Mouse (Mus musculus): ENCODE data around the gene Sim2.

GRCm38 (mm10) chr16:94143325-94143724 lies 58.6 kb downstream of the Sim2 start:
- no peak for TF ChIP-seq POLR2A (IDR thresholded peaks at IDR 0.05; ENCODE audit: insufficient read length, low read depth)
- no peak for TF ChIP-seq SRF (IDR thresholded peaks at IDR 0.05; ENCODE audit: control insufficient read depth, insufficient read length, low read depth)
- no peak for TF ChIP-seq MAX (IDR thresholded peaks at IDR 0.05; ENCODE audit: low read depth)
- TF ChIP-seq TCF12 (IDR thresholded peaks at IDR 0.05; ENCODE audit: insufficient read depth, poor library complexity, severe bottlenecking): no peak
- no peak for TF ChIP-seq CEBPB (IDR thresholded peaks at IDR 0.05; ENCODE audit: insufficient read depth, poor library complexity, severe bottlenecking)
- TF ChIP-seq MYOG (IDR thresholded peaks at IDR 0.05; ENCODE audit: control insufficient read depth in 1 of 3, insufficient read depth in 1 of 3, insufficient read length in 2 of 3, low read depth in 2 of 3): no peak

Measured in myocyte (in vitro differentiated cells).